Mouse (Mus musculus): ENCODE results near the gene Kbtbd12. TPM values are rescaled to one million over a fixed set of nuclear protein-coding genes. Genes with fewer than 3 reads are reported as not detected.
A peak's percentile ranks its signal among the peaks of the same experiment; 100 is the strongest.

The Kbtbd12 gene
- total and polyA plus RNA-seq, 2 experiments: 0.29 to 1.7 TPM

GRCm38 (mm10) chr6:88557548-88557947 lies 80.2 kb downstream of the Kbtbd12 start:
- WGBS: 39% methylated on average over 4 of the region's 4 CpGs
- Histone ChIP-seq H3K4me1 (ENCODE audit: control insufficient read depth, insufficient read depth, low read length) (no peaks in the 10 kb centered on the region), H3K27ac (replicated peaks; ENCODE audit: insufficient read depth, low read depth, low read length) (no peak overlapping the region), H3K79me2 (ENCODE audit: control insufficient read depth, insufficient read depth, low read length) (no peaks in the 10 kb centered on the region), H3K27me3 (ENCODE audit: control insufficient read depth, insufficient read depth, low read length) (no peaks in the 10 kb centered on the region), H3K9ac (ENCODE audit: low read depth, low read length) (no peak overlapping the region), H3K36me3 (ENCODE audit: control insufficient read depth, insufficient read depth, low read length) (no peaks in the 10 kb centered on the region), H3K4me3 (ENCODE audit: insufficient read depth, low read depth, low read length) (no peak overlapping the region)
- TF ChIP-seq POLR2A (IDR thresholded peaks at IDR 0.05; ENCODE audit: extremely low read depth, insufficient read depth, low read length) (no peak), CTCF (IDR thresholded peaks at IDR 0.05; ENCODE audit: low read depth, low read length) (no peak)
- DNase-seq (ENCODE audit: extremely low read depth, low read depth, low spot score): no peak

GRCm38 (mm10) chr6:88549916-88550315 lies 87.8 kb downstream of the Kbtbd12 start:
- no peak overlapping the region for H3K9ac ChIP-seq (ENCODE audit: low read depth, low read length)
- no peak overlapping the region for H3K27ac ChIP-seq (replicated peaks; ENCODE audit: insufficient read depth, low read depth, low read length)
- H3K36me3 ChIP-seq (ENCODE audit: control insufficient read depth, insufficient read depth, low read length): no peaks in the 10 kb centered on the region
- DNase-seq (ENCODE audit: extremely low read depth, low read depth, low spot score): no peak
- H3K79me2 ChIP-seq (ENCODE audit: control insufficient read depth, insufficient read depth, low read length): no peaks in the 10 kb centered on the region
- no peak overlapping the region for H3K4me3 ChIP-seq (ENCODE audit: insufficient read depth, low read depth, low read length)
- WGBS: 92% methylated on average over 2 of the region's 2 CpGs
- H3K4me1 ChIP-seq (ENCODE audit: control insufficient read depth, insufficient read depth, low read length): no peaks in the 10 kb centered on the region
- H3K27me3 ChIP-seq (ENCODE audit: control insufficient read depth, insufficient read depth, low read length): no peaks in the 10 kb centered on the region
- TF ChIP-seq CTCF (IDR thresholded peaks at IDR 0.05; ENCODE audit: low read depth, low read length) (no peak), POLR2A (IDR thresholded peaks at IDR 0.05; ENCODE audit: extremely low read depth, insufficient read depth, low read length) (no peak)

GRCm38 (mm10) chr6:88549137-88549814 lies 88.5 kb downstream of the Kbtbd12 start:
- H3K9ac ChIP-seq (ENCODE audit: low read depth, low read length): no peak overlapping the region
- no peak overlapping the region for H3K27ac ChIP-seq (replicated peaks; ENCODE audit: insufficient read depth, low read depth, low read length)
- DNase-seq (ENCODE audit: extremely low read depth, low read depth, low spot score): peak; percentile 12
- no peaks in the 10 kb centered on the region for H3K27me3 ChIP-seq (ENCODE audit: control insufficient read depth, insufficient read depth, low read length)
- no peaks in the 10 kb centered on the region for H3K4me1 ChIP-seq (ENCODE audit: control insufficient read depth, insufficient read depth, low read length)
- no peaks in the 10 kb centered on the region for H3K36me3 ChIP-seq (ENCODE audit: control insufficient read depth, insufficient read depth, low read length)
- TF ChIP-seq CTCF (IDR thresholded peaks at IDR 0.05; ENCODE audit: low read depth, low read length): 0 out of 2 replicates have a peak, but pooled peaks have one; percentile 13
- TF ChIP-seq POLR2A (IDR thresholded peaks at IDR 0.05; ENCODE audit: extremely low read depth, insufficient read depth, low read length): no peak
- no peak overlapping the region for H3K4me3 ChIP-seq (ENCODE audit: insufficient read depth, low read depth, low read length)
- WGBS: 32% methylated on average over 4 of the region's 4 CpGs
- no peaks in the 10 kb centered on the region for H3K79me2 ChIP-seq (ENCODE audit: control insufficient read depth, insufficient read depth, low read length)

DNA sequence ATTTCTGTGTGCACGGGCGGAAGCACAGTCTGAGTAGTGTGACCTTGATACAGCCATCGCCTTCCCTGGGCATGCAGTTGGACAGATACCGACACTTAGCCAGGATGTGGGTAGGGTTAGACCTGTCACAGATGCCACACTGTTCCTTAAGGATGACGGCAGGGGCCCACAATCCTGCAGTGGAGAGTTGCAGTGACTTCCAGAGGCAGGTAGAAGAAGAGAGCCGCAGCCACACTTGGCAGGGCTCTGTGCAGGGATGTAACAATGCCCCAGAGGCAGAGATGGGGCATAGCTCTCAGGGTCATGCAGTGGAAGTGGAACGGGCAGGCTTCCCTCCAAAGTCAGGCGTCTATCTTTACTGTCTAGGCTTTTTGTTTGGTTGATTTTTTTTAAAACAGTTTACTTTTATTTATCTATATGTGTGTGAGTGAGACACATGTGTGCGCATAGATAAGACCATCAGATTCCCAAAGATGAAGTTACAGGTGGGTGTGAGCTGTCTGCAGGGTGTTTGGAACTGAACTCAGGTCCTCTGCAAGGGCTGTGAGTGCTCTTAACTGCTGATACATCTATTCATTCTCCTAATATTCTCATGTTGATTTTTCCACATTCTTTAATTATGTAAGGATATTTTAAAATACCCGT lies 89.2 kb downstream of the Kbtbd12 start:
- Histone ChIP-seq H3K27me3 (ENCODE audit: control insufficient read depth, insufficient read depth, low read length) (no peaks in the 10 kb centered on the region), H3K79me2 (ENCODE audit: control insufficient read depth, insufficient read depth, low read length) (no peaks in the 10 kb centered on the region), H3K9ac (ENCODE audit: low read depth, low read length) (no peak overlapping the region), H3K36me3 (ENCODE audit: control insufficient read depth, insufficient read depth, low read length) (no peaks in the 10 kb centered on the region), H3K27ac (replicated peaks; ENCODE audit: insufficient read depth, low read depth, low read length) (no peak overlapping the region), H3K4me1 (ENCODE audit: control insufficient read depth, insufficient read depth, low read length) (no peaks in the 10 kb centered on the region), H3K4me3 (ENCODE audit: insufficient read depth, low read depth, low read length) (no peak overlapping the region)
- whole genome bisulfite sequencing: 78% methylated on average over 10 of the region's 10 CpGs
- no peak for TF ChIP-seq CTCF (IDR thresholded peaks at IDR 0.05; ENCODE audit: low read depth, low read length)
- TF ChIP-seq POLR2A (IDR thresholded peaks at IDR 0.05; ENCODE audit: extremely low read depth, insufficient read depth, low read length): no peak
- no peak for DNase-seq (ENCODE audit: extremely low read depth, low read depth, low spot score)

GRCm38 (mm10) chr6:88545397-88545790 lies 92.4 kb downstream of the Kbtbd12 start:
- no peaks in the 10 kb centered on the region for H3K36me3 ChIP-seq (ENCODE audit: control insufficient read depth, insufficient read depth, low read length)
- no peak overlapping the region for H3K27ac ChIP-seq (replicated peaks; ENCODE audit: insufficient read depth, low read depth, low read length)
- DNase-seq (ENCODE audit: extremely low read depth, low read depth, low spot score): no peak
- no peaks in the 10 kb centered on the region for H3K27me3 ChIP-seq (ENCODE audit: control insufficient read depth, insufficient read depth, low read length)
- H3K9ac ChIP-seq (ENCODE audit: low read depth, low read length): no peak overlapping the region
- 75% methylated on average over 10 of the region's 10 CpGs for WGBS
- H3K4me1 ChIP-seq (ENCODE audit: control insufficient read depth, insufficient read depth, low read length): no peaks in the 10 kb centered on the region
- TF ChIP-seq CTCF (IDR thresholded peaks at IDR 0.05; ENCODE audit: low read depth, low read length) (no peak), POLR2A (IDR thresholded peaks at IDR 0.05; ENCODE audit: extremely low read depth, insufficient read depth, low read length) (no peak)
- H3K79me2 ChIP-seq (ENCODE audit: control insufficient read depth, insufficient read depth, low read length): no peaks in the 10 kb centered on the region
- H3K4me3 ChIP-seq (ENCODE audit: insufficient read depth, low read depth, low read length): no peak overlapping the region

All from liver, adult 2 months (tissue).